Mouse (Mus musculus): ENCODE data around the gene Cd164l2.

Gene Cd164l2

GRCm38 (mm10) chr4:133223875-133224274, 11.9 kb downstream of the Cd164l2 start:
- DNase-seq = no peak

DNA sequence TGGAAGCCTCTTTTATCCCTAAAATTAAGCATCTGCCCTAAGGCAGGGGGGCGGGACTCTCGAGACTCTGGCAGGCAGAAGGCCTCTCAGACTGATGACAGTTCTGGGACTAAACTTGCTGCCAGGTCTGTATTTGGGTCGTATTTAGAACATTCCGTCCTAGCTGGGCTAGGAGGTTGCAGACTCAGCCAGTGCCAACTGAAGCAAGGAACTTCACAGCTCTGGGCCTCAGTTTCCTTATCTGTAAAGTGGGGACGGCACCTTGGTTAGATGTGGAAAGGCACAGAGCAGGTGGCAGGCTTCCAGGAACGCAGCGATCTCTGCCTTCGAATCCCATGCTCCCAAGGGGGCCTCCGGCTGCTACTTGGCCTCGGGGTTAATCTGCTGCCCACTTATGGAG, 14.1 kb downstream of the Cd164l2 start:
- DNase-seq = peak in 1 of 2 experiments; percentile 56

DNA sequence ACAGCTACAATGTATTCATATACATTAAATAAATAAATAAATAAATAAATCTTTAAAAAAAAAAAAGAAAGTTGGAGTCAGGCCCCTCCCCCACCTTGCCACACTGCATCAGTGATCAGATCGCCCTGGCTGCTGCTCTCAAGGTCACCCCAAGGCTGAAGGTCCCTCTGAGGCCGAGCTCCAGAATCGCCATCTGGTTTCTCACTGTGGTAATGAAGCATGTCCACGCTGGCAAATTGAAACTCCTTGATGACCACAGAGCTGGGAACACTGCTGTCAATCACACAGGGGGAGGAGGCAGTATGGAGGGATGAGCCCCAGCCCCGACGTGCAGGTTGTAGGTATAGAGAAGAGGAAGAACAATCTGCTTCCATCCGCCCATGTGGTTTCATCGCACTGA, 15.7 kb downstream of the Cd164l2 start:
- peak; percentile 40 to 65 for DNase-seq

DNA sequence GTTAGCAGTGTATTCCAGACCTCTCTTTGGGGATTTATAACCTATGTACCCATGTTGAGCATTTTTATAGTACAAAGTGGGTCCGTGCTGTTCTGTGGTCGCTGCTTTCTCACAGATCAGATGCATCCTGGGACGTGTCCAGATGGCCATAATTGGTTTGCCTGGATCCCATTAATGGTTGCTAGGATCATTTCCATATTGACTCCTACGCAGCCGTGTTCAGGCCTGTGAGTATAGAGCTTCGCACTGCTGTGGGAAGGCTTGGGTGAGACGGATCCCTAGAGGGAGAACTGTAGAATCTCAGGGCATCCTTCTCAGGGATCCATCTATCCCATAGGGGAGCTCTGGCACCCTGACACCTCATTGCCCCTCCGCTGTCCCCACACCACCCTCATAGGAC, 17.7 kb downstream of the Cd164l2 start:
- DNase-seq = no peak

DNA sequence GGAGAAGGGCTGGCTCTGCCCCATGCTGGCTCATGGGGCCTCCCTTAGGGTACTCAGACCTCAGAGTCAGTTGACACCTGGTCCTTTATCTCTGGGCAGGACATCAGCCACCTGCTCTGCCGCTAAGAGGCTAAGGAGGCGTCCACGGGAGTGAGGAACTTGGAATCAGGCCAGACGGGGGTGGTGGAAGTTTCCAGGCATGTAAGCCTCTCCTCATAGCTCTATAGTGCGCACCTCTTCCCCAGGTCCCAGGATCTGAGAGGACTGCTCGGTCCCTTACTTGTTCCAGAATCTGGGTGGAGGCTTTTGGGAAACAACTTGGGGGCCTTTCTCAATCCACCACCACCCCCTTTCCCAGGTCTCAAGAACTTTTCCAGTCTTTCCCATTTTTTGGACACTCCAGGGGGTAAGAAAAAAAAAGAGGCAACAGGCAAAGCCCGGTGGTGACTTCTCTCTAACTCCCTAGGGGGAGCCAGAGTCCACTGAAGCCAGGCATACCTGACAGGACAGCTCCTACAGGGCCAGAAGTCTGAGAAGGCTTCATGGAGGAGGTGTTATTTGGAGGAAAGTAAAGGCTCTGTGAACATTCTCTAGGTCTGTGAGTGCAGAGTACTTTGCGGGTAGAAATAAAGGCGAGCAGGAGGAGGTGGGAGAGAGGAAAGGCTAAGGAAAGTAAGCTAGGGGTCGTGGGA, 21.5 kb downstream of the Cd164l2 start:
- no peak for DNase-seq

- no peak for DNase-seq
Observed at GRCm38 (mm10) chr4:133234771-133235170, 22.8 kb downstream of the Cd164l2 start.

- DNase-seq = no peak
Observed at GRCm38 (mm10) chr4:133235415-133235814, 23.5 kb downstream of the Cd164l2 start.

DNA sequence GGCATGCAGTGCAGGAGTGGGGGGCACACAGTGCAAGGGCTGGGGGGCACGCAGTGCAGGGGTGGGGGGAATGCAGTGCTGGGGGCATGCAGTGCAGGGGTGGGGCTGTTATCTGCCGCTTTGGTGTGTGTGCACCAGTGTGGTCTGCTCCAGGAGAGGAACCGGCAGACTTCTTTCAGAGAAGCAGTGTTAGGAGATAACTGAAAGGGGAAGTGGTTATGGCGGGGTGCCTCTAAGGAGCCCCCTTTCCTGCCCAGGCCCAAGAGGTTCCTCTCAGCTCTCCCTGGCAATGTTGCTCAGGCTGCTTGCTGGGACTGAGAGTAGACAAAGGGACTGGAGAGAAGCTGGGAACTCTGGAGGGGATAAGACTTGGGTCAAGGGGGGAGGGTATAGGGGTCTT, 26.0 kb downstream of the Cd164l2 start:
- no peak for DNase-seq

GRCm38 (mm10) chr4:133240490-133240921, 28.6 kb downstream of the Cd164l2 start, which contains the start of gene Map3k6:
Gene Map3k6 (plus strand): TSS chr4:133240818.
- DNase-seq = no peak

DNA sequence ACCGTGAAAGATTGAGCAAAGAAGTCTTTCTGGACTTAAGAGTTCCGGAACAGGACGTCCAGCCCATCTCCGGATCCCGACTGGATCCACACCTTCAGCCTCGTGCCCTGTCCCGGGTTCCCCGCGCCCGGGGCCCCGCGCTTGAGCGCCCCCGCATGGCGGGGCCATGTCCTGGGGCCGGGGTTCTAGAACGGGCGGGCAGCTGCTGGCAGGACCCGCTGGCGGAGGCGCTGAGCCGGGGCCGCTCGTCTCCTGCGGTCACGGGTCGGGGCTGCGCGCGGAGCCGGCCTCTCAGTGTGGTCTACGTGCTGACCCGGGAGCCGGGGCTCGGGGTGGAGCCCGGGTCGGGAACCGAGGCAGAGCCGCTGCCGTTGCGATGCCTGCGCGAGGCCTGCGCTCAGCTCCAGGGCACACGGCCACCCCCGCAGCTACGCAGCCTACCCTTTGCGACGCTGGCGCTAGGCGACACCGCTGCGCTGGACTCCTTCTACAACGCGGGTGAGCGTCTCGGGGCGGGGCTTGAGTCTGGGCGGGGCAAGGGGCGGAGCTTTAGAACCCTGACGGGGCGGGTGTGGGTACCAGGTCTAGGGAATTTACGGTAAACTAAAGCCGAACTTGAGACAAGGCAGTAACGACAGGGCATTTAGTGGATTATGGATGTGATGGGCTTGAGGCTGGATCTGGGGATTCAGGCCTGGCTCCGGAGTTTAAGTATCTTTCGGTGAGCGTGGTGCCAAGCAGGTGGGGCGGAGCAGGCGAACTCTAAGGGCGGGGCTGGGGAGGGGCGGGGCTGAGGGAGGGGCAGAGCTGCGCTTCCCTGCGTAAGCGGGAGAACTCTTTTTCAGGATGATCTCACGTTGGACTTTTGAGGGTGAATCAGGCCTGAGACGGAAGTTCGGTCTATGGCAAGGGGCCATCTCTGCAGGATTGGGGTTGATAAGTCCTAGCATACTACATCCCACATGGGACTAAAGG, 29.3 kb downstream of the Cd164l2 start:
- DNase-seq = peak; percentile 88 to 91

DNA sequence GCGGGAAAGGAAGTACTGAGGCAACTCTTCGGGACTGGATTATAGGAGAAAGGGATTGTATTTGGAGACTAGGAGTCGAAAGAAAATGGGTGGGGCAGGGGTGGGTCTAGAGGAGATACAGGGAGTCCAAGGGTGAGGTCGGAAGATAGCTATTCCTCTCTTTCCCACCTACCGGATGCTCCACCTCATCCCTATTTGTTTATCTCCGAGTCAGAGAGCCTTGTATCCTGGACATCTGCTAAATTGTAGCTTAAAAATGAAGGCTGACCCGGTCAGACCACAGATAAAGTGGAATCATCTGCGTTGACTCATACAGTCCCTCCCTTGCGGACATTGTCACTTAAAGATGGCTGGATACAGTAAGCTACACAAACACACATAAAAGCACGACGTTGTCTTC, 30.0 kb downstream of the Cd164l2 start:
- no peak for DNase-seq

DNA sequence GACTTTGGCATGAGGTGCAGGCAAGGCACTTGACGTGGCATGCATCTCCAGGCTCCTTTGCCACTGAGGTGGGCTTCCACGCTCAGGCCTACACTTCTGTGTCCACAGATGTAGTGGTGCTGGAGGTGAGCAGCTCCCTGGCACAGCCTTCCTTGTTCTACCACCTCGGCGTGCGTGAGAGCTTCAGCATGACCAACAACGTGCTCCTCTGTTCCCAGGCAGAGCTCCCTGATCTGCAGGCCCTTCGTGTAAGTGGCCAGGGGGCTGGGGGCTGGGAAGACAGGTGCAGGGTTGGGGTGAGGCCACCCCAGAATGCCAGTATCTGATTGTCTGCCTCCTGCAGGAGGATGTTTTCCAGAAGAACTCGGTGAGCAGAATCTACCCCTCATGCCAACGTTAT, 30.8 kb downstream of the Cd164l2 start:
- no peak for DNase-seq

DNA sequence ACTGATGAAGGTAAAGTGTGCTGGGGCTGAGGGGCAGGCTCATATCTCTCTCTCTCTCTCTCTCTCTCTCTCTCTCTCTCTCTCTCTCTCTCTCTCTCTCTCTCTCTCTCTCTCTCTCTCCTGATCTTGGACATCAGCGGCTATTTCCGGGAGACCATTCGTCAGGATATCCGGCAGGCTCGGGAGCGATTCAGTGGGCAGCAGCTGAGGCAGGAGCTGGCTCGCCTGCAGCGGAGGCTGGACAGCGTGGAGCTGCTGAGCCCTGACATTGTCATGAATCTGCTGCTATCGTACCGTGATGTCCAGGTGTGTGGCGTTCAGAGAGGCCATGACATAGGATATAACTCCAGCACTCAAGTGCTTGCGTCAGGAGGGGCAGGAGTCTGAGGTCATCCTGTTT, 31.6 kb downstream of the Cd164l2 start:
- no peak for DNase-seq

GRCm38 (mm10) chr4:133244289-133244688, 32.4 kb downstream of the Cd164l2 start:
- no peak for DNase-seq

DNA sequence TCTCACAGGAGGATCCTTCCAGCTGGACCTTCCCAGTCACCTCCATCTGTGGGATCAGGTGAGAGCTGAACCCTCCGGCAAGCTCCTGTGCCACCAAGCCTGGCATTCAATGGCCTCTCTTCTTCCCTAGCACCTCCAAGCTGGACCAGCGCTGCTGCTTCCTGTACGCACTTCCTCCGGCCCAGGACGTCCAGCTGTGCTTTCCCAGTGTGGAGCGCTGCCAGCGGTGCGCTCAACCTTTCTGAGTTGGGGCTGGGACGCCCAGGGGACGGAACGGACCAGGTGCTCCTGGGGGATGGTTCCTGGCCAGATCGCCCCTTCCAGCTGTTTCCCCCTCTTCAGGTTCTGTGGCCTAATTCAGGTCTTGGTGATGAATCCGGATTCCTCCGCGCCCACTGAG, 35.1 kb downstream of the Cd164l2 start:
- DNase-seq = no peak

GRCm38 (mm10) chr4:133247806-133248449, 36.0 kb downstream of the Cd164l2 start:
- no peak for DNase-seq

DNA sequence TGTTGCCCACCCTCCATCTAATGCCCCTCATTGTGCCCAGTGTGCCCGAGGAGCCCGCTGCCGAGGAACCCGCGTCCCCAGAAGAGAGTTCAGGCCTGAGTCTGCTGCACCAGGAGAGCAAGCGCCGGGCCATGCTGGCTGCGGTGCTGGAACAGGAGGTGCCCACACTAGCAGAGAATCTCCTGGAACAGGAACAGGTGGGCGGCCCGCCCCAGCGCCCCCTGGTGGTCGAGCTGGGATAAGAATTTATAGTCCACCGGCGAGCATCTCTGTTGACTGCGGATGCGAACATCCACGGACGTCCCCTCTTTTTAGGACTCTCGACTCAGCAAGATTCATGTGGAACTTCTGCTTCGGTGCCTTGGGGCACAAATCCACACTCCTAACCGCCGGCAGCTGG, 38.7 kb downstream of the Cd164l2 start:
- peak; percentile 96 to 97 for DNase-seq

DNA sequence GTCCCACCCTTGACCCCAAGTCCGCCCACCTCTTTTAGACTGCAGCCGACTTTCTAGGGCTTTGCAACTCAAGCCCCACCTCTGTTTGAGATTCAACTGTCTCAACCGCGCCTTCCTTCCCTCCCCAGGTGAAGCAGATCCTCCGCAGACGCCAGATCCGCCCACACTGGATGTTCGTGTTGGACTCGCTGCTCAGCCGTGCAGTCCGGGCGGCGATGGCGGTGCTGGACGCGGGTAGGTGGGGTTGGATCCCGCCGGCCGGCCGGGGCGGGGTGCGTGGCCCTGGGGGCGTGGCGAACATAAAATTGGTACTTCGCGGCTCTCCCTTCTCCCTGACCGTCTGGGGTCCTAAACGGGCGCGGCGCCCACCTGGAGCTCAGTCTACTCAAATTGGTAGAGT, 39.3 kb downstream of the Cd164l2 start:
- peak in 1 of 2 experiments; percentile 40 for DNase-seq

- DNase-seq = no peak
Observed at GRCm38 (mm10) chr4:133252089-133252488, 40.2 kb downstream of the Cd164l2 start.

DNA sequence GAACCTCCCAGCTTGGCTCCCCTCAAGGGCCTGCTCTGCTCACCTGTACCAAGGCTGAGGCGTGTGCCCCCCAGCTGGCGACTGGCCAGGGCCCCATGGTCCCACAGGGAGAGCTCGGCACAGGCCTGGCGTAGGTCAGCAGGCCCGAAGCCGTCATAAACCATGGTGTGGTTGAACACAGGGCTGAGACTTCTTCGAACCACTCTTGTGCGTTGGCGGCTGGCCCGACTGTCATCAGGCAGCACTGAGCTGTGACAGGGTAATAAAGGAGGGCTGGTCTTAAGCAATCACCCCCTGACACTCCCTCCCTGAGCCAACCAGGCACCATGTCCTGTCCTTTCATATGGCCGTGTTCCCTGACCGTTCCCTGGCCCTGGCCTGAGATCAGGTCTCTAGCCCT, 41.5 kb downstream of the Cd164l2 start:
- peak in 1 of 2 experiments; percentile 47 for DNase-seq

GRCm38 (mm10) chr4:133255392-133255791, 43.5 kb downstream of the Cd164l2 start:
- no peak for DNase-seq

GRCm38 (mm10) chr4:133256820-133257219, 44.9 kb downstream of the Cd164l2 start:
- DNase-seq = peak in 1 of 2 experiments; percentile 43

DNA sequence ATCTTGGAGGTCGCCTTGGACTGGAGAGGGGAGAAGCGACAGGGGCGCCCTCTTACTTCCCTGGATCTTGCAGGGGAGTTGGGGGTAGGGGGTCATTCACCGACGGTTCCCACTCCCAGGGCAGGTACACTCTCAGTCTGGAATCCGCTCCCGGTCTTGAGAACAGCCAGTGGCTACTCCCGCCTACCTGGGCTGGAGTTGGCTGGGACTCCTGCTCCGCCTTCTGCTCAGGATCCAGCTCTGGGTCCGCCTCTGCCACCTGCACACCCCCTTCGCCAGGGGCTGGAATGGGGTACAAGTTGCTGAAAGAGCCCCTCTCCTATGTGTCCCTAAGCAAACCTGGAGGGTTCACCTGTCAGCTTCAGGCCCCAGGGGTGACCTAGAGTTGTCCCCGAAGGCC, 45.3 kb downstream of the Cd164l2 start:
- DNase-seq = peak in 1 of 2 experiments; percentile 52
